Mouse (Mus musculus) forebrain, embryonic 15.5 days (tissue): ENCODE data around the gene Rad51c. TPM values are rescaled to one million over a fixed set of nuclear protein-coding genes. Genes with fewer than 3 reads are reported as not detected.
A peak's percentile ranks its signal among the peaks of the same experiment; 100 is the strongest.

ENCODE experiments used
- ATAC-seq: fragments of 200-750 bp; cut with Nextera tagmentation; replicated peaks from 2 replicates; pipeline ENCODE4 v1.8.0; 2017; ENCODE audit warnings: mild to moderate bottlenecking, moderate TSS enrichment, moderate library complexity
- H3K27ac ChIP-seq: fragments of 300-500 bp; sonication (generic); replicated peaks from 2 replicates; pipeline ENCODE4 v1.5.1; 2015; ENCODE audit warnings: mild to moderate bottlenecking, inconsistent platforms
- H3K27me3 ChIP-seq: fragments of 300-500 bp; sonication (generic); 2 replicates; pipeline ENCODE4 v1.6.1; 2015; ENCODE audit warnings: inconsistent platforms
- H3K36me3 ChIP-seq: fragments of 300-500 bp; sonication (generic); 2 replicates; pipeline ENCODE4 v1.6.1; 2015; ENCODE audit warnings: mild to moderate bottlenecking, inconsistent platforms
- H3K4me1 ChIP-seq: fragments of 300-500 bp; sonication (generic); 2 replicates; pipeline ENCODE4 v1.6.1; 2015; ENCODE audit warnings: inconsistent platforms
- H3K4me2 ChIP-seq: fragments of 300-500 bp; sonication (generic); replicated peaks from 2 replicates; pipeline ENCODE4 v1.6.1; 2015; ENCODE audit warnings: mild to moderate bottlenecking, inconsistent platforms
- H3K4me3 ChIP-seq: fragments of 300-500 bp; sonication (generic); 2 replicates; pipeline ENCODE4 v1.5.1; 2015; ENCODE audit warnings: mild to moderate bottlenecking, inconsistent platforms
- H3K9ac ChIP-seq: fragments of 300-500 bp; sonication (generic); replicated peaks from 2 replicates; pipeline ENCODE4 v1.6.1; 2015; ENCODE audit warnings: mild to moderate bottlenecking, inconsistent platforms
- H3K9me3 ChIP-seq: fragments of 300-500 bp; sonication (generic); 2 replicates; pipeline ENCODE4 v1.6.1; 2016; ENCODE audit warnings: inconsistent platforms
- WGBS: fragments of 180-500 bp; shearing (Covaris S2); methylation state at CpG from one replicate; pipeline ENCODE4 v1.1.7; 2015; ENCODE audit warnings: mixed read lengths; 5-methylcytosine and 5-hydroxymethylcytosine counted together
- polyA plus RNA-seq: library from polyadenylated mRNA; unstranded; fragments of >200 nt; fragmentation: Nextera tagmentation; extraction: Ambion mirVana; gene quantifications from 2 replicates; pipeline ENCODE4 v1.2.1, GENCODE M21; 2015

Rad51c gene
- polyA plus RNA-seq, 1 experiment from 2014 or later: 6.6 TPM

GRCm38 (mm10) chr11:87404111-87404853, 472 bp downstream of the Rad51c start:
- Histone ChIP-seq H3K4me2 (peak overlapping the region; percentile 48), H3K4me1 (peaks cover 5% of the 10 kb centered on the region), H3K27ac (peak overlapping the region; percentile 91), H3K36me3 (no peaks in the 10 kb centered on the region), H3K4me3 (peak overlapping the region; percentile 52), H3K9me3 (no peaks in the 10 kb centered on the region), H3K27me3 (no peaks in the 10 kb centered on the region), H3K9ac (peak overlapping the region; percentile 60)
- 3% methylated on average over 58 of the region's 58 CpGs for WGBS
- peak; percentile 92 for ATAC-seq

GRCm38 (mm10) chr11:87398402-87398801, 6.4 kb downstream of the Rad51c start:
- Histone ChIP-seq H3K4me3 (no peak overlapping the region), H3K27ac (no peak overlapping the region), H3K27me3 (no peaks in the 10 kb centered on the region), H3K4me2 (no peak overlapping the region), H3K9ac (no peak overlapping the region), H3K9me3 (no peaks in the 10 kb centered on the region), H3K4me1 (no peaks in the 10 kb centered on the region), H3K36me3 (no peaks in the 10 kb centered on the region)
- ATAC-seq: no peak
- 98% methylated on average over 2 of the region's 2 CpGs for WGBS

GRCm38 (mm10) chr11:87393855-87394254, 10.9 kb downstream of the Rad51c start:
- no peaks in the 10 kb centered on the region for H3K27me3 ChIP-seq
- H3K36me3 ChIP-seq: no peaks in the 10 kb centered on the region
- no peak overlapping the region for H3K4me3 ChIP-seq
- no peaks in the 10 kb centered on the region for H3K4me1 ChIP-seq
- H3K4me2 ChIP-seq: no peak overlapping the region
- 0 out of 2 replicates have a peak overlapping the region, but pooled peaks have one; percentile 43 for H3K27ac ChIP-seq
- no peaks in the 10 kb centered on the region for H3K9me3 ChIP-seq
- WGBS: 13% methylated on average over 1 of the region's 1 CpGs
- no peak overlapping the region for H3K9ac ChIP-seq
- 0 out of 2 replicates have a peak, but pooled peaks have one; percentile 32 for ATAC-seq

GRCm38 (mm10) chr11:87385676-87386075, 19.1 kb downstream of the Rad51c start:
- Histone ChIP-seq H3K27me3 (no peaks in the 10 kb centered on the region), H3K9ac (no peak overlapping the region), H3K4me3 (no peak overlapping the region), H3K4me1 (no peaks in the 10 kb centered on the region), H3K4me2 (no peak overlapping the region), H3K36me3 (no peaks in the 10 kb centered on the region), H3K9me3 (no peaks in the 10 kb centered on the region), H3K27ac (no peak overlapping the region)
- WGBS: 75% methylated on average over 1 of the region's 1 CpGs
- no peak for ATAC-seq

GRCm38 (mm10) chr11:87384551-87384950, 20.2 kb downstream of the Rad51c start:
- Histone ChIP-seq H3K4me3 (no peak overlapping the region), H3K9me3 (no peaks in the 10 kb centered on the region), H3K9ac (no peak overlapping the region), H3K4me1 (no peaks in the 10 kb centered on the region), H3K27me3 (no peaks in the 10 kb centered on the region), H3K4me2 (no peak overlapping the region), H3K27ac (no peak overlapping the region), H3K36me3 (no peaks in the 10 kb centered on the region)
- ATAC-seq: no peak
- 96% methylated on average over 4 of the region's 4 CpGs for WGBS

- peak overlapping the region; percentile 31; the same call in 1 of the 2 replicates for H3K27ac ChIP-seq
- no peak overlapping the region for H3K4me2 ChIP-seq
- no peak for ATAC-seq
- WGBS: 54% methylated on average over 9 of the region's 9 CpGs
- H3K36me3 ChIP-seq: no peaks in the 10 kb centered on the region
- 0 out of 2 replicates have a peak, but pooled peaks cover 2% of the 10 kb centered on the region for H3K4me1 ChIP-seq
- no peaks in the 10 kb centered on the region for H3K9me3 ChIP-seq
- H3K4me3 ChIP-seq: no peak overlapping the region
- no peak overlapping the region for H3K9ac ChIP-seq
- no peaks in the 10 kb centered on the region for H3K27me3 ChIP-seq
Measured at GRCm38 (mm10) chr11:87367865-87368580, 36.7 kb downstream of the Rad51c start.

- Histone ChIP-seq H3K36me3 (no peaks in the 10 kb centered on the region), H3K4me3 (no peak overlapping the region), H3K27ac (no peak overlapping the region), H3K27me3 (no peaks in the 10 kb centered on the region), H3K4me1 (0 out of 2 replicates have a peak, but pooled peaks cover 2% of the 10 kb centered on the region), H3K9me3 (no peaks in the 10 kb centered on the region), H3K4me2 (no peak overlapping the region), H3K9ac (no peak overlapping the region)
- 82% methylated on average over 7 of the region's 7 CpGs for WGBS
- ATAC-seq: no peak
Measured at GRCm38 (mm10) chr11:87367061-87367460, 37.7 kb downstream of the Rad51c start.

- 91% methylated on average over 5 of the region's 5 CpGs for WGBS
- ATAC-seq: no peak
- no peak overlapping the region for H3K4me2 ChIP-seq
- H3K4me3 ChIP-seq: no peak overlapping the region
- 0 out of 2 replicates have a peak, but pooled peaks cover 2% of the 10 kb centered on the region for H3K4me1 ChIP-seq
- H3K36me3 ChIP-seq: no peaks in the 10 kb centered on the region
- no peak overlapping the region for H3K27ac ChIP-seq
- no peaks in the 10 kb centered on the region for H3K9me3 ChIP-seq
- H3K27me3 ChIP-seq: no peaks in the 10 kb centered on the region
- no peak overlapping the region for H3K9ac ChIP-seq
Measured at GRCm38 (mm10) chr11:87365120-87365519, 39.6 kb downstream of the Rad51c start.

- no peak for ATAC-seq
- H3K36me3 ChIP-seq: 0 out of 2 replicates have a peak, but pooled peaks cover 3% of the 10 kb centered on the region
- peak overlapping the region; percentile 86 for H3K27ac ChIP-seq
- no peaks in the 10 kb centered on the region for H3K27me3 ChIP-seq
- H3K4me3 ChIP-seq: peak overlapping the region; percentile 87
- H3K9me3 ChIP-seq: no peaks in the 10 kb centered on the region
- H3K9ac ChIP-seq: peak overlapping the region; percentile 83
- H3K4me1 ChIP-seq: peaks cover 17% of the 10 kb centered on the region
- 10% methylated on average over 10 of the region's 10 CpGs for WGBS
- H3K4me2 ChIP-seq: peak overlapping the region; percentile 73
Measured at GRCm38 (mm10) chr11:87359262-87359612, 45.5 kb downstream of the Rad51c start.

DNA sequence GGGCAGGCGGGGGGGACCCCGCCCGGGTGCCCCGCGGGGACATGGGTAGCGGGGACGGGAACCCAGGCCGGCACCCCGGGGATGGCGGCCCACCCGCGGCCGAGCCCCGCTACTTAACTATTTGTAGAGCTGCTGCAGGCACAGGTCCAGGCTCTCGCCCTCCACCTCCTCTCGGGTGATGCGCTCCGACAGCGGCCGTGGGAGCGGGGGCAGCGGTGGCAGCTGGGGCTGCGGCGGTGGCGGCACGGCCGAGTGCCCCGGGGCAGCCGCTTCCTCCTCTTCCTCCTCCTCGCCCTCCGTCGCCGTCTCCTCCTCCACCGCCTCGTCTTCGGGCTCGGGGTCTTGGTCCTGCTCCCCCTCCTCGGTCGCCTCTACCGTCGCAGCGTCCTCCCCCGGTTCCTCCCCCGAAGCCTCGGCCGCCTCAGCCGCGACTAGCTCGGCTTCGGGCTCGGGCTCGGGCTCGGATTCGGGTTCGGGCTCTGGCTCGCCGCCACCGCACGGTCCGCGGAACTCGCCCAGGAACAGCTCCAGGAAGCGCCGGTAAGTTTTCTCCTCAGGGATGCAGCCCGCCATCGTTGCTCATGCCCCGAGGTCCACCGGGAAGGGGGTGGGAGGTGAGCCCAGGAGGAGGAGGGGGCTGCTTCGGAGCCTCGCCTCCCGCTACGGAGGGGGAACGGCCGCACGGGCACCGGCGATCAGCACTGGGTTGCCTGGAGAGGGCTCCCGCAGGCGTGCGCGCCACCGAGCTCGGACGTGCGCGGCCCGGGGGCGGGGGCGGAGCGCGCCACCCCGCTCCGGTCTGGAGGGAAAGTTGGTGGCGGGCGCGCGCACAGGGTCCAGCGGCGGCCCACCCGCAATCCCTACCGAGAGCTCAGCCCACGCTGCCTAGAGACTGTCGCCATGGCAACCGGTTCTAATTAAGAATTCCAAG, 46.2 kb downstream of the Rad51c start, which contains the start of gene Ppm1e:
Ppm1e (minus strand) TSS at position 693 of the 931 bp plus-strand sequence.
- H3K9ac ChIP-seq: peak within 1 kb of the TSS; percentile 83
- peak within 1 kb of the TSS; percentile 86 for H3K27ac ChIP-seq
- H3K27me3 ChIP-seq: no peaks in the 10 kb centered on the region
- H3K36me3 ChIP-seq: 0 out of 2 replicates have a peak, but pooled peaks cover 8% of the 10 kb centered on the region
- H3K4me2 ChIP-seq: peak within 1 kb of the TSS; percentile 73
- peaks cover 17% of the 10 kb centered on the region for H3K4me1 ChIP-seq
- peak within 1 kb of the TSS; percentile 87 for H3K4me3 ChIP-seq
- WGBS: under 1% methylated on average over 80 of the region's 104 CpGs
- H3K9me3 ChIP-seq: no peaks in the 10 kb centered on the region
- ATAC-seq: peak; percentile 95
